Mouse (Mus musculus): Measurements from ENCODE around the gene Sez6l.
"Not testable (repeated sequence)": the region's sequence is repeated elsewhere in the genome, so short reads cannot be mapped to it uniquely, and the experiment has no call there.

The Sez6l gene

DNA sequence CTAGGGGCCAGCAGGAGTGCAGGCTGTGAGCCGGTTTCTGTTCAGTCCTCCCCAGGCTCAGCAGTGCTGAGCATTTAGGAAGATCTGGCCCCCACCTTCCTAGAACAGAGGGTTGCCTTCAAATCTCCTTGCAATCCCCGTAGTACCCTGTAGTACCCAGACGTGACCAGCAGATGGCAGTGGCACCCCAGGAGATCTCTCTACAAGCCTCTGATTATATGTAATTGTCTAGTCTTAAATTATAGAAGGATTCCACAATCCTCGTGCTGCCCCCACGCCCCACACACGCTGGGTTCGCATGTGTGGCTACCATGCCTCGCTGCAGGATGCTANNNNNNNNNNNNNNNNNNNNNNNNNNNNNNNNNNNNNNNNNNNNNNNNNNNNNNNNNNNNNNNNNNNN lies 144.0 kb downstream of the Sez6l start:
- peak; percentile 33 to 62 for DNase-seq (ENCODE audit: low spot score in 2 of 2)

GRCm38 (mm10) chr5:112432033-112432432 lies 145.0 kb downstream of the Sez6l start:
- no peak for DNase-seq (ENCODE audit: low spot score in 2 of 2)

- DNase-seq (ENCODE audit: low spot score in 2 of 2) = no peak
Measured at GRCm38 (mm10) chr5:112431120-112431775, 145.7 kb downstream of the Sez6l start.

- peak; percentile 27 to 41 for DNase-seq (ENCODE audit: low spot score in 2 of 2)
Measured at GRCm38 (mm10) chr5:112428944-112429343, 148.0 kb downstream of the Sez6l start.

GRCm38 (mm10) chr5:112427283-112427682 lies 149.7 kb downstream of the Sez6l start:
- peak; percentile 30 to 50 for DNase-seq (ENCODE audit: low spot score in 2 of 2)

- no peak for DNase-seq (ENCODE audit: low spot score in 2 of 2)
Measured at GRCm38 (mm10) chr5:112426635-112427034, 150.3 kb downstream of the Sez6l start.

- no peak for DNase-seq (ENCODE audit: low spot score in 2 of 2)
Measured at GRCm38 (mm10) chr5:112419535-112419934, 157.4 kb downstream of the Sez6l start.

DNA sequence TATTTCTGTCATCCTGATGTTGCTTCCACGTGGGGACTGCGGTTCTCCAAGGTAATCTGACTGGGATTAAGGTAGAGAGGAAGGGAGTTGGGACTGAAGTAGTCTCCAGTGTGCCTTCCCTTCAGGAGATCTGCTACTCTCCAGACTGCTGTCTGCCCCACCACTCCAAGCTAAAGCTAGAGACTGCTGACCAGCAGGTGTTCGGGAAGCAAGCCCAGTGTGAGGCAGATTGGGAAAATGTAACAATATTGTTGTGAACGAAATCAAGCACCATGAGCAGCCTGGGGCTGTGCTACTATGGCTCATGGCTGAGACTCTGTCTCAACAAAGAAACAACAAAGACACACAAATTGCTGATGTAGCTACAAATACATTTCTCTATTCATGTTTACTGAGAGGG lies 159.0 kb downstream of the Sez6l start:
- DNase-seq (ENCODE audit: low spot score in 2 of 2) = no peak

DNA sequence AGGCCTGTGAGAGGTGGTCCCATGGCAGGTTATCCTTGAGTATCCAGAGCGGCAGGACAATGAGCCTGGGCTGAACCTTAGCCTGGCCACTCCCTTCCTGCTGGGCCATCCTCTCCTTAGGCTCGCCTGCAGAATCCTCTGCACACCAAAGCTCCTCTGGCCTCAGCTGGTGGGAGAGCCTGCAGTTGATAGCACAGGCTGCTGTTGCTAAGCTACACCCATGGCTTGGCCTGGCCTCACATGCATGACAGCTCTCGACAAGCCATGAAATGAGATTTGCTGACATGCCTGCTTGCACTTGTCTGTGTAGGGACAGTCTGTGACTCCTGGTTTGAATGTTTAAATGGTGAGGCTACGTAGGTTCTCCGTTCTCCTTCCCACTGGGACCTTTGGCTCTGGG lies 160.3 kb downstream of the Sez6l start:
- no peak for DNase-seq (ENCODE audit: low spot score in 2 of 2)

DNA sequence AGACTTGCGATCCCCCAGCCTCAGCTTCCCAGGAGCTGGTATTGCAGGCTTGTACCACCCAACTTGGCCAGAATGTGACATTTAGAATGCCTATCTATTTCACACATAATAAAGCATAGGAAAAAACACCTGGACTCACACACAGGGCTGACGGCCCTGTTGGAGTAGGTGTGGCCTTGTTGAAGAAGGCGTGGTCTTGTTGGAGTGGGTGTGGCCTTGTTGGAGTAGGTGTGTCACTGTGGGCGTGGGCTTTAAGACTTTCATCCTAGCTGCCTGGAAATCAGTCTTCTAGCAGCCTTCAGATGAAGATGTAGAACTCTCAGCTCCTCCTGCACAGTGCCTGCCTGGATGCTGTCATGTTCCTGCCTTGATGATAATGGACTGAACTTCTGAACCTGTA lies 164.2 kb downstream of the Sez6l start:
- DNase-seq (ENCODE audit: low spot score in 2 of 2) = not testable (repeated sequence)

- DNase-seq (ENCODE audit: low spot score in 2 of 2) = no peak
Measured at GRCm38 (mm10) chr5:112411514-112412335, 165.3 kb downstream of the Sez6l start.

DNA sequence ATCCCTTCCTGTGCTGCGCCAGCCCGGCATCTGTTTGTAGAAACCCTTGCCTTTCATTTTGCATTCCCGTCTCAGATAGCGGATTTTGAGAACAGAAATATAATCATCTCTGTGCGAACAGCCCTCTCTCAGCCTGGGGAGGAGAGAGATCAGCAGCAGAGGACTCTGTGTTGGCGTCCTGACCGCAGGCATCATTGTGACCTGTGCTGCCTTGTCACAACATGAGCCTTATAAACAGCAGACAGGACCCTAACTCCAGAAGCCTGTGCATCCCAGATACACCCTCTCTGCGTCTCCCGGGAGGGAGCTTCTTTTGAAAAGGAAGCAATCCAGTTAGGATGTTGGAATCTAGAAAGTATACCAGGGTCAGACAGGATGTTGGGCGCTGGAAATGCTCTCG lies 165.9 kb downstream of the Sez6l start:
- no peak for DNase-seq (ENCODE audit: low spot score in 2 of 2)

- DNase-seq (ENCODE audit: low spot score in 2 of 2) = no peak
Measured at GRCm38 (mm10) chr5:112409274-112409673, 167.7 kb downstream of the Sez6l start.

DNA sequence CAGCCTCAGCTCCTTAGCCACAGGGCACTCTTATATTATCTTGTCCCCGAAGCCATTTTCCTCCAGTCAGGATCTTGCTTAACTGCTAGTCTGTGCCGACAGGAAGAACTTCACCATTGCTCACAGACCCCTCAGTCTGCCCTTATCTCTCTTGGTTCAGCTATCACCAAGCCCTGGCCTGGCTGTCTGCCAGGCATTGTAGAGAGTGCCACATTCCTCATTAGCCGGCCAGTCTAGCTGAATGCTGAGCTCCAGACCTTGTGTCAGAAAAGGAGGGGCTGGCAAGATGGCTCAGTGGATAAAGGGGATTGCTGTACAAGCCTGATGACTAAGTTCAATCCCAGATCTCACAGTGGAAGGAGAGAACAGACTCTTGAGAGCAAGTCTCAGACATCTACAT lies 171.0 kb downstream of the Sez6l start:
- no peak for DNase-seq (ENCODE audit: low spot score in 2 of 2)

DNA sequence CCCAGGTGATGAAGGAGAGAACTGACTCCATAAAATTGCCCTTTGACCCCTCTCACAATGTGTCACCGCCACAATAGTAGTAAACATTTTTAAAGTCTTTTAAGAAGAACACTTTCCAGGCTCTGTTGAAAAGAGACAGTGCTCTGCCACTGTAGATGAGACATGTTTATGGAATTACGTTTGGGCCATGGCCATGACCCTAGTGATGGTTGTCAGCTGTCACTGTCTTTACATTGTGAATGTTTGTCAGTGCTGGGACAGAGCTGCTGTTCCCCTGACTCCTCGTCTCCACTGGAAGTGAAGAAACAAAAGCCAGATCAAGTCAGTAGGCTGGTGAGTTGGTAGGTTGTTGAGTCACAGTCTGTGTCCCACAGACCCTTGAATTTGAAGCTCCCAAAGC lies 174.5 kb downstream of the Sez6l start:
- no peak for DNase-seq (ENCODE audit: low spot score in 2 of 2)

GRCm38 (mm10) chr5:112399284-112399683 lies 177.7 kb downstream of the Sez6l start:
- DNase-seq (ENCODE audit: low spot score in 2 of 2) = no peak

DNA sequence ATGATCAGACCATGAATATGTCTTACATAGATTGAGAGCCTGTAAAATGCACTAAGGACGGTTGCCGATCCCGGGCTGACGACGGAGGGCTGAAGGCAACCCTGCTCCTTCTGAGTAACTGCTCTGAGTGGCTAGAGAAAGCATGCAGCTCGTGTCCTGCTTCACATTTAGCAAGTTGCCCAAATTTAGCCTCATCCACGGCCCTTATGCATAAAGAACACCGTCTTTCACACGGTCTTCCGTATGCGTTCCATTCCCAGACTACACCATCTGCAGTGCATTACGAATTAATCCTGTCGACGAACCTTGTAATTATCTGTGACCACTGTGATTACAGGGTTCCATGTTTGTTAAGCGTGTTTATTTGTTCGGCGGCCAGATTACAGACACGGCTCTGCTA lies 180.9 kb downstream of the Sez6l start:
- no peak for DNase-seq (ENCODE audit: low spot score in 2 of 2)

GRCm38 (mm10) chr5:112394779-112395443 lies 182.1 kb downstream of the Sez6l start, which contains the start of gene Asphd2:
Gene Asphd2, minus strand, starts transcription at chr5:112394866.
- no peak for DNase-seq (ENCODE audit: low spot score in 2 of 2)

DNA sequence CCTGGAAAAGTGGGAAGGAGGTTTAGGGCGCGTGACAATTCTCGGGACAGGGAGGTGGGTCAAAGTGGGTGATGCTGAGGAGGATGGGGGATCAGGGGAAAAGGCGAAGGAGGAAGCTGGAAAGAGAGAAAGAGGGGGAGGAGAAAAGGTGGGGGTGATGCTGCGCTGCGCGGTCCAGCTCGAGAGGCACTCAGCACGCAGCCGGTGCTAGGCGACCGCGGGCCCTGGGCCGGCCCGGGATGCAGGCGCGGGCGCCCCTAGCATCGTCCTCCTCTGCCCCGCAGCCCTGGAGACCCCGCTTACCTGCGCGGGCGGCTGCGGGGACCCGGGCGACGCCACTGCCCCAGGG lies 182.6 kb downstream of the Sez6l start:
- no peak for DNase-seq (ENCODE audit: low spot score in 2 of 2)

DNA sequence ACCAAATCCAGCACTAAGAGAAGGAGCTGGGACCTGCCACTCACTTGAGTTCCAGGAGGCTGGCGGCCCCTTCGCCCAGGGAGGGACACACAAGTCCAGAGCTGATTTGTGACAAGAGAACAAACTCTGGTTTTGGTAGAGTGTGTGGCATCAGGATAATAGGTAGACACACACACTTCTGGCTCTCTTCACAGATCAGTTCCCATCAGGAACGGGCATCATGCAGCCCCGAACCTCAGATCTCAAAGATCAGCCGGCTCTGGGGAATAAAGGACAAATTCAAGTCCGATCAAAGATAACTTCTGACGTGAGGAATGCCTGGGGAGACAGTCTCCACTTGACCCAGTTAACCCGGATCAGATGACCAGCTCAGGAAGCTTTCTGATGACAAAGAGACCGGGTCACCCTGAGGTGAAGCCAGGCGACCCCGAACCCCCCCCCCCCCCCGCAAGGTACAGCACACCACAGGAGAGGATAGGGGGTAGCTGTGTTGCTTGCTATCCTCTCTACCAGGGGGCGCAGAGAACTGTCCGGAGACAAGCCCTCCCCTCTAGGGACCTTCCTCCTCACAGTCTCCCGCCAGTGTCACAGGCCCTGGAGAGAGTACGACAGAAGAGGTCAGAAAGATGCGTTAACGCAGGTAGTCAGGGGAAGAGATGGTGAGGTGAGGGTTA lies 183.1 kb downstream of the Sez6l start:
- DNase-seq (ENCODE audit: low spot score in 2 of 2) = no peak

DNA sequence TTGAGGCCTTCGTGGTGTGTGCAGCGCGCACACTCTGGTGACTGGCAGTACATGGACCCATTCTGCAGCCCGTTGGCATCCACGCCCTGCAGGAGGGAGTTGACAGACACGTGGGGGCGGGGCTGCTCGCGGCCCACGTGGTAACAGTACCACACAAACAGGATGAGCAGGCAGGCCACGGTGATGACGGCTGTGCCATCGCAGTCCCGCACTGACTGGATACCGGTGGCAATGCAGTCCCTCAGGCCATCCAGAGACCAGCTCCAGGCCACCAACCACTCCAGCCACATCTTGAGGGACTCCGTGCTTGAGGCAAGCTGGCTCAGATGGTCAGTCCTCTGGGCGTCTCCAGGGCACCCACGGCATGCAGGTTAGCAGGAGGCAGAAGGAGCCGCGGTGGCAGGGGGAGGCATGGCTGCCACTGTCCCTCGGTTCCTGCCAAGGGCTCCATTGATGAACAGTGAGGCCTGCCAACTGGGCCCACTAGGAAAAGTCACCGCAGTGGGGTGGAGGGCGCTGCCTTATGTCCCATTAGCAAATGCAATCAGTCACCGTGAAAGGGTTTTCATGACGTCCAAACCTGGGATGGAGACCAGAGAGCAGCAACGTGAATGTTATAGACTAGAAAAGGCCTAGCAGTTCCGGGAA lies 185.2 kb downstream of the Sez6l start:
- no peak for DNase-seq (ENCODE audit: low spot score in 2 of 2)

DNA sequence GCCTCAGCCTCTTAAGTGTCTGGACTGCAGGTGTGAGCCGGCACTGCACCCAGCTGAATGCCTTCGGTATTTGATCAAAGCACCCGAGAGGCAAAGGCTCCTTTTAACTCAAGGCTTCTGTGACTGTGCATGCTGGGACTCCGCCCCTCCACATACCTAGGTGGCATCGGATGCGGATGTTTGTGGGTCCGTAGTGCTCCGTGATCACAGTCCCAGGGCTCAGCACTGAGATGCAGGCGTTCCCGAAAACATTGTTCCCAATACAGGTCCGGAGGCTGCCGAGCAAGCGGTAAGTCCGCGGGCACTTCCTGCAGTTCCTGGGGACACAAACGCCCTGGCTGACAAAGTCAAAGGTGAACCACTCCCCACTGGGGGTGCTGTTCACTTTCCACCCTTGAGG lies 186.0 kb downstream of the Sez6l start:
- no peak for DNase-seq (ENCODE audit: low spot score in 2 of 2)

Data from natural killer cell, adult 2 months (primary cell).